Mouse (Mus musculus): ENCODE data around the gene Gm28305.

Gene Gm28305

DNA sequence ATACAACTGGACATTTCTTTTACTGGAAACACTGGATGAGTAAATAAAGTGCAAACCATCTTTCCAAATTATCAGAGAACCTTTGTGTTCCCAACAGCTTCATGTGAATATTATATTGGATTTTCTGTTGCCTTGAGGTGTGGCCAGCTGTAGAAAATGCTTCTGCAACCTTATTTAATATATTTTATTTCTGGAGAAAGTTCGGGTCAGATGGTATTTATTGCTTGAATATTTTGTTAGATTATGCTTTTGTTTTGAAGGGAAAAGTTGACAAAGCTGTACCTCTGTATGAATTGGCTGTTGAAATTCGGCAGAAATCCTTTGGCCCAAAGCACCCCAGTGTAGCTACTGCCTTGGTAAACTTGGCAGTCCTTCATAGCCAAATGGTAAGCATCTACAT lies at the start of gene Gm28305:
Gm28305 (plus strand) TSS at position 301 of the 400 bp plus-strand sequence.
- no peak for DNase-seq (ENCODE audit: low read depth, low spot score)

DNA sequence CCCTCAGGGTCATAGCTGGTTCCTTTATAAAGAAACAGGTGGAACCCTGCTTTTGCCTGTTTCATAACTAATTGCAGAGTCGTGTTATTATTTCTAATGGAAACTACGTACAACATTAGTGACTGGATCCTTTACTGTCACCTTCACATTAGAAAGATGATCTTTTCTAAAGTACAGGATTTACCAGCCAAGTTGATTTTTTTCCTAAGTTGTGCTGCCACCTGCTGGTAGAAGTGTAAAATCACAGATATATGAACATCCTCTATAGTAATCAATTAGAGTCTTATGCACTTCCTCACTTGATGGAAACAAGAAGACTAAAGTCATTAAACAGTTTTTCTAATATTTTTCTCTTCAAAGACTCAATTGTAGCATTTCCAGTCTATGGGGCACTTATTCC lies 44.0 kb upstream of the Gm28305 start:
- no peak for DNase-seq (ENCODE audit: low read depth, low spot score)

DNA sequence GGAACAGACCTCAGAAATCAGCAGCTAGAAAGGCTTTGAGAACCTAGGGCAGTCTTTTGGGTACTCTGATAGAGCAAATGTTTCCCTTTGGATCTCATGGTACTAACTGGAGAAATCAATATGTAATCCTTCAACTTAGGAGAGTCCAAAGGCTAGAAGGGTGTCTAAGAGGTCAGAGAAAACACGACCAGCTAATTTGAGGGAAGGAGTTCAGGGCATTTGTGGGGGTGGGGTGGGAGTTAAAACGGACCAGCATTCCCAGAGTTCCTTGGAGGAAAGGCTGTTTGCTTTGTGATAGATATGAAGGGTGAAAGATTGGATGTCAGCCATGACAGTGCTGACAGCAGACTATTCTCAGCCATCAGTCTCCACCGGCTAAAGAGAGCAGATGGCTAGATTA lies 39.9 kb upstream of the Gm28305 start:
- no peak for DNase-seq (ENCODE audit: low read depth, low spot score)

- DNase-seq (ENCODE audit: low read depth, low spot score) = peak; percentile 100
Measured at GRCm38 (mm10) chr9:104001921-104002859, 38.3 kb upstream of the Gm28305 start, which contains the start of gene Nphp3. TSS of gene Nphp3 (plus strand) at chr9:104002544.

DNA sequence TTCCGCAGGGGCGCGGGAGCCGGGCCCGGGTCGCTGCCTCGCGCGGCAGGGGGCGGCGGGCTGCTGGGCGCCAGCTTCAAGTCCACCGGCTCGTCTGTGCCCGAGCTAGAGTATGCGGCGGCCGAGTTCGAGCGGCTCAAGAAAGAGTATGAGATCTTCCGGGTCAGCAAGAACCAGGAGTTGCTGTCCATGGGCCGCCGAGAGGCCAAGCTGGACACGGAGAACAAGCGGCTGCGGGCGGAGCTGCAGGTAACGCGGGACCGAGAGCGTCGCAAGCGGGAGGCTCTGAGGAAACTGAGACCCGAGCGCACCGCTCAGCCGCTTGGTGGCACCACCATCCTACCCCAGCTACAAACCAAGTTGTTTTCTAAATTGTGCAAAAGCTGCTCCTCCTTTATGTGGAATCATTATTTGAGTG lies 37.5 kb upstream of the Gm28305 start:
- DNase-seq (ENCODE audit: low read depth, low spot score) = peak; percentile 64

DNA sequence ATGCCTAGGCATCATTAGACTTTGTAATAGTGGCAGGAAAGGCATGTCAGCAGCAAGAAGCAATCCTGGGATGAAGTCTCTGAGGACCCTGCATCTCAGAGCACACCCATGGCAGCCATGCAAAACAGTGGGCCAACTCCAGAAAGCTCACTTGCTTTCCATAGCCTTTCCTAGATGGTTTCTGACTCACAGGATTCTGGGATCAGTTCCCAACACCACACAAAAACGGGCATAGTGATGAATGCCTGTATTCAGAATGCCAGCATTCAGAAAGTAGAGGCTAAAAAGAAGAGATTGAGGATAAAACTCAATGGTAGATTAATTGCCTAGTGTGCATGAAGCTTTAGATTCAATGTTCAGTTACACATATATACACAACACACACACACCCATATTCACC lies 25.9 kb upstream of the Gm28305 start:
- no peak for DNase-seq (ENCODE audit: low read depth, low spot score)

GRCm38 (mm10) chr9:104021026-104021425 lies 19.4 kb upstream of the Gm28305 start:
- DNase-seq (ENCODE audit: low read depth, low spot score) = no peak

DNA sequence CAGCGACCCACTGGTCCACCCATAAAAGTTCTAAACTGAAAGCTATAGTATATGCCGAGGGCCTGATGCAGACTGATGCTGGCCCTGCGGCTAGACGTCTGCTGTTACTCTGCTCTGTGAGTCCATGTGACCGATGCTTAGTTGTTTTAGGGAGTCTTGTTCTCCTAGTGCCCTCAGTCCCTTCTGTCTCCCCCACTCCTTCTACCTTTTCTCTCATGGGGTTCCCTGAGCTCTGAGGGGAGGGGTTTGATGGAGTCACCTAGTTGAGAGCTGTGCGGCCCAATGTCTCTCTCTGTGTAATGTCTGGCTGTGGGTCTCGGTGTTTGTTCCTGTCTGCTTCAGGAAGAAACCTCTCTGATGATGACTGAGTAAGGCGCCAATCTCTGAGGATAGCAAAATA lies 13.3 kb upstream of the Gm28305 start:
- DNase-seq (ENCODE audit: low read depth, low spot score) = no peak

DNA sequence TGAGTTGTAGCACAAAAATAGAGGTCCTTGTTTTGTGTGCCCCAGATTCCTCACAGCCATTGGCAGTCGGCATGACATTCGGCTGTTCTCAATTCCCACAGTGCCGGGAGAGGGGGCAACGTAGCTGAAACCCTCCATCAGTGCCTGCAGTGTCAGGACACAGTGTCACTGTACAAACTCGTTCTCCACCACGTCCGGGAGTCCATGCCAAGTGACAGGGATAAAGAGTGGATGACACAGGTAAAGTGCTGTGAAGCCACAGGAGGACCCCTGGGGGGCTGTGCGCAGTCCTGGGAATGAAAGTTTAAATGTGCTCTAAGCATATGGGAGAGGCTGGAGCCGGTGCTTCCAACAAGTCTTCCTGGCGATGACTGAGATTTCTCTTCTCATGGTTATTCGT lies 10.6 kb upstream of the Gm28305 start:
- no peak for DNase-seq (ENCODE audit: low read depth, low spot score)

- no peak for DNase-seq (ENCODE audit: low read depth, low spot score)
Measured at GRCm38 (mm10) chr9:104034231-104034630, 6.2 kb upstream of the Gm28305 start.

DNA sequence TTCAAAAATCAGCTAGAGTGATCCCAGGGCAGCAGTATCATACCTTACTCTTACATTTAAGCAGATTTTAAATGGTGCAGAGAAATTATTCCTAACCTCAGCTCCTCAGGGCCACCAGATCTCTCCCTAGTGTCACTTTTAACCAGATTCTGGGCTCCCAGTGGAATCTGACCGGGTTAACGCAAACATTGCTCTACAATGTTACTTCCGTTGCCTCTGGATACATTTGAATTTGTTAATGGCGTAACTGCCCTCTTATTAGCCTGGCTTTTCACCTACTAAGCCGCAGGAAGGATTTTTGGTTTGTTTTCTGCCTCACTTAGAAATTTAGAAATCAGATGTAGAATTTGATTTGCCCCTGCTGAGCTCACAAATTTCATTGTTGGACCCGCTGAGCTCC lies 5.7 kb upstream of the Gm28305 start:
- no peak for DNase-seq (ENCODE audit: low read depth, low spot score)

- DNase-seq (ENCODE audit: low read depth, low spot score) = peak; percentile 28
Measured at GRCm38 (mm10) chr9:104035261-104036015, 5.0 kb upstream of the Gm28305 start.

GRCm38 (mm10) chr9:104038266-104038665 lies 2.2 kb upstream of the Gm28305 start:
- no peak for DNase-seq (ENCODE audit: low read depth, low spot score)

- no peak for DNase-seq (ENCODE audit: low read depth, low spot score)
Measured at GRCm38 (mm10) chr9:104039031-104039695, 1.3 kb upstream of the Gm28305 start.

DNA sequence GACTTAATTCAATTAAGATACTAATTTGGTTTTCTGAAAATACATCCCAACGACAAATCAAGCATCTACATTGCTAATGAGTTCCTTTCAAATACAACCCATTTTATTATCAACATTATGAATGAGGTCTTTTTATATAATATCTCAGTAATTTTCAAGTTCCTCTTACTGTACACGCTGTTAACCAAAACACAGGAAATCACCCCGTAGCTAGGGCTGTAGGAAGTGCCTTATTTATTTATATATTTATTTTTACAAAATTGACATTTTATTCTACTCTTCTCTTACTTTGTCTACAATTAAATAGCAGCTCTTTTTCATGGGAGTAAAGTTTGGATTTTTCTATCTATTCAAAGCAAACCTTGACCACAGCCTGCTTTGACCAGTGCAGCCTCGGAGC lies 720 bp upstream of the Gm28305 start:
- DNase-seq (ENCODE audit: low read depth, low spot score) = no peak

DNA sequence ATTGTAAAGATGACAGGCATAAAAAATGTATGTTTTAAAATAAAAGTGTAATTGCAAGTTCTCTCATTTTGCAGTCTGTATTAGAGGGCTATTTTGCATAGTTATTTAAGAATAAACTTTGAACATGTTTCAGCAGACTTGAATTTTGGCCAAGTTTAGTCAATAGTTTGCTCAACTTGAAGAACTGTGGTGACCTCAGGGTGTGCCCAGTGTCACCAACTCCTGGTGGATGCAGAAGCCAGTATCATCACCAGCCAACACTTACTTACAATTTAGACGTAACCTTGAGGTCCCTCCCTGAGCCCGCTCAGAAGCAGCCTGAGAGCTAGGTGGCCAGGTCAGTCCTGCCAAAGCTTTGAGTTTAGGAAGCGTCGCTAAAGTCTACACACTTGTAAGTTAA lies 3.2 kb downstream of the Gm28305 start:
- no peak for DNase-seq (ENCODE audit: low read depth, low spot score)

DNA sequence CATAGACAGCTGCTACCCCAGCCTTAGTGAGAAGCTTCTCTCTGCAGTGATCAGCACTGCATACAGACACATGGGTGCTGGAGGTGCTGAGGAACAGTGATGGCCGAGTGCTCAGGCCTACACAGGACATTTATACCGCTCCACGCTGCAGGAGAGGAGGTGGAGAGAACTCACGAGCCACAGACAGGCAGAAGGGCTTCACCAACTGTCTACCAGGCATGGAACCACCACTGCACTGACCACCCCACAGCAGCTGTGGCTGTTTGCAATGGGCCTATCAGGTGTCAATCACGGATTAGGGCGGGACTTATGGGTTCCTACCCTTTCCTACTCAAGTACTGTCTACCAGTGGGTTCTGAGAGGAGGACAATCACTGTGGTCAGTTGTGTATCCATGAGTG lies 10.6 kb downstream of the Gm28305 start:
- no peak for DNase-seq (ENCODE audit: low read depth, low spot score)

DNA sequence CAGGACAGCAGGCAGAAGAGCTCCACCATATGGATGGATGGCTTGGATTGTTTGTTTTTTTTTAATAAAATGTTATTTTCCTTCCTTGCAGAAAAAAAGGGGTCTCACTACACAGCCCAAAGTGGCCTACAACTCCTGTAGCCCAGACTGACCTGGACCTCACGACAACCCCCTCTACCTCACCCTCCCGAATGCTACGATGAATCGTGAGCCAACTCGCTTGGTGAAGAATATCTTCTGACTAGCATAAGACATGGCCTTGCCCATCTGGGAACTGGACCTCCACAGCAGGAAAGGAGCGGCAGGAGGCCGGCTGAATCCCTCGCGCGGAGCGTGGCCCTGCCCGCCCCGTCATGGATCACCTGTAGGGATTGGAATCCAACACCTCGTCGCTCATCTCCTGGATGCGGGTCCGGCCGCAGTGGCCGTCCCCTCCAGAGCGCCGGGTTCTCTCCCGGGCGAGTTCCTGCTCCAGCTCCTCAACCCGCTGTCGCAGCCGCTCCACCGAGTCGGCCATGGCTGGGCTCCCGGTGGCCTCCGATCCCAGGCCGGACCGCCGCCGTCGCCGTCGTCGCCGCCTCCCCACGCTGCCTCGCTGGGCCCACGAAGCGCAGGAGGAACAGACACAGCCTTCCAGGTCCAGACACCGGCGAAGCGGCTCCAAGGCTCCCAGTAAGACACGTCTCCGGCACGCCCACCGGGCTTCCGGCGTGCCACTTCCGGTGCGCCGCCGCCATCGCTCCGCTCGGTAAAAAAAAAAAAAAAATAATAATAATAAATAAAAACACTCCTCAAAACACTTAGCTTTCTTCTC lies 22.2 kb downstream of the Gm28305 start, which contains the start of gene Uba5:
Uba5 (minus strand) TSS at position 705 of the 814 bp plus-strand sequence.
- DNase-seq (ENCODE audit: low read depth, low spot score) = no peak

DNA sequence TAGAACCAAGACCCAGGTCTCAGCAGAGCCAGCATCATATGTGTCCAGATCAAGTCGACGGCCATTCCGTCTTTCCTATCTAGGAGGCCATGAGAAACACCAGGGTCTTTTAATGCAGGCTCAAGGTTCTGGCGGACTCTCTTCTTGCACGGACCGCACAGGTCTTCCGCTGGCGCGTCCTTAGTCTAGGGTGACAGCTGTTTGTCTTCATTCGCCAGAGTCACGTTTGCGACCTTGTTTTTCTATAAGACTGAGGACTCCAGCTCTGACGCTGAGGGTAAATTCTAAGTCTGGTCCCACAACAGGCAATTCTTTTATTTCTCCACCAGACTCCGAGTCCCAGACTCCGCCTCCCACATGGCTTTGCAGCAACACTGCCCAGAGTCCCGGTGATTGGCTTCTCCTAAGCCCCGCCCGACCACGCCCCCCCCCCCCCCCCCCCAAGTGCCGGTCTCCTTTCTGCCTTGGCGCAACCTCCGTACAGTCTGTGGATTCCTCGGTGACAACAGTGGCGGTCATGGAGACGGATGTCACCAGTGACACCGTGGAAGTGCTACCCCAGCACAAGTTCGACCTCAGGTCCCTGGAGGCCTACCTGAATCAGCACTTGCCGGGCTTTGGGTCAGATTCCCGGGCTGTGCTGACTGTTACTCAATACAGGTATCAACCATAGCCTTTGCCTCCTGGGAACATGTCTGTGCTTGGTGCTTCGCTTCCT lies 22.9 kb downstream of the Gm28305 start, which contains the start of gene Acad11:
Acad11 (plus strand) TSS at position 134 of the 718 bp plus-strand sequence.
- peak; percentile 92 for DNase-seq (ENCODE audit: low read depth, low spot score)

DNA sequence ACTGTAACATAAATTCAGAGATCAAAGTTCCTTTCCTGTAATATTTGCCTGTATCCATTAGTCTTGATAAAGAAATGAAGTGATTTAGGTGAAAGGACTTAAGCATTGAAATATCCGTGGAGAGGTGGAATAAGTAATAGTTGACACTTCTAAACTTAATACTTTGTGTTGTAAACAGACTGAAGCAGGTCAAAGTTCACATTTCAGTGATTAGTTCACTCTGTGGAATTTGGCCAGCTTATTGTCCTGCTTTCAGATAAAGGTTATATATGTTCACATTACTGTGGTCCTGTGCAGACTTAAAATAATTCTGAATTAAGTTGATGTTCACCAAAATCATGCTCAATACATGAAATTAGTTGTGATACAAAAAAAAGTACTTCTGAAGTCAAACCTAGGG lies 24.1 kb downstream of the Gm28305 start:
- DNase-seq (ENCODE audit: low read depth, low spot score) = no peak
